Mouse (Mus musculus): ENCODE results near the gene Nap1l4. TPM values are rescaled to one million over a fixed set of nuclear protein-coding genes. Genes with fewer than 3 reads are reported as not detected.

Gene Nap1l4
- total RNA-seq, 2 experiments from 2014 or later, result 167 to 174 TPM

- DNase-seq, result no peak
Measured at GRCm38 (mm10) chr7:143477800-143478199, 71.1 kb downstream of the Nap1l4 start.

GRCm38 (mm10) chr7:143476702-143477335 is 72.1 kb downstream of the Nap1l4 start:
- DNase-seq, result no peak

DNA sequence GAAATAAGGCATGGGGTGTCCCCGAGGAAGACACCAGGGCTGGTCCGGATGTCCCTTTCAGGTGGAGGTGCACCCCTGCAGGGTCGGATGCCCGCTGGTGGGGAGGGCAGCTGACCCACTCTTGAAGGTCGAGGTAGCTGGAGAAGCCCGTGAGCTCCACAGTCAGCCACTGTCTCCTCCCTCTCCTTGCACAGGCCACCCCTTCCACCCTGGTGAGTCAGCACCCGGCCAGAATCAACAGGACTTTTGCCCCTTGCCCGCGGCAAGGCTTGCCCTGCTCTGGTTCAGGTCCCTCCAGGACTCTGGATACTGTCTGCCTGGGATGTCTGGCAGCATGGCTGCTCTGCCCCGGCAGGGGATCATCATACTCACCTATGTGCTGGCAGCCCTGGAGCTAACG is 73.0 kb downstream of the Nap1l4 start:
- DNase-seq, result no peak

GRCm38 (mm10) chr7:143474811-143475210 is 74.1 kb downstream of the Nap1l4 start:
- DNase-seq, result no peak

GRCm38 (mm10) chr7:143473347-143474101 is 75.4 kb downstream of the Nap1l4 start, which contains the start of gene Slc22a18:
Slc22a18 (plus strand) TSS chr7:143473736.
- no peak for DNase-seq

- DNase-seq, result peak; percentile 57
Measured at GRCm38 (mm10) chr7:143469946-143470345, 79.0 kb downstream of the Nap1l4 start.

GRCm38 (mm10) chr7:143467714-143468113 is 81.2 kb downstream of the Nap1l4 start:
- DNase-seq, result no peak

GRCm38 (mm10) chr7:143466099-143466677 is 82.7 kb downstream of the Nap1l4 start:
- peak; percentile 60 for DNase-seq

DNA sequence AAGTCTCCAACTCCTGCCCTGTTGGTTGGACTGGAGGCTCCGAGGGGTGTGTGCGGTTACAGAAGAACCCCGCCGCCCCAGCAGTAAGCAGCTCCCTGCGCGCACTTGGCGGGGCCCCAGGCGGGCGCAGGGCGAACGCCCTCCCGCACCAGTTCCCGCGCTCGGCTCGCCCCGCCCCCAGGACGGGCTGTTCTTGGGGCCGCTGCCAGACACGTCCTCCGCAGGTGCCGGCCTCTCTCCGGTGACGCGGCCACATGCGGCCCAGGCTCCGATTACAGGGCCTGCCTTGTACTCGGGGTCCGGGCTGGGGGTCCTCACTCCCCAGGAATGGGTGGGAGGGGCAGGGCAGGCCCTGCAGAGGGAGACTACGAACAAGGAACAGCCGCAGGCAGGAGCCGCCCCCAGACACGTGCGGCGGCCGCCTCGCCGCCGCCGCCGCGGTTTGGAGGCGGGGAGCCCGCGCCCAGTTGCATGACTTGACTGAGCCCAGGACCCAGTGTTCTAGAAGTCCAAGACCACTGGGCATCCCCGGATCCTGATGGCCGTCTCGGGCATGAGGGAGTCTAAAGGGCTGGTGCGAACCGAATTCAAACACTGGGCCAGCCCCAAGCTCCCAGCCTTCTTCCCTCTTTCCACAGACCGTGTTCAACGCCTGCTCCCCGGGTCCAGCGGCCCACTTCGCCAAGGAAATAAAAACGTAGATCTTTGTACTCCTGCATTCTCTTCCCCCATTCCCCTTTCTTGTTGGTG is 83.9 kb downstream of the Nap1l4 start:
- peak; percentile 41 for DNase-seq

DNA sequence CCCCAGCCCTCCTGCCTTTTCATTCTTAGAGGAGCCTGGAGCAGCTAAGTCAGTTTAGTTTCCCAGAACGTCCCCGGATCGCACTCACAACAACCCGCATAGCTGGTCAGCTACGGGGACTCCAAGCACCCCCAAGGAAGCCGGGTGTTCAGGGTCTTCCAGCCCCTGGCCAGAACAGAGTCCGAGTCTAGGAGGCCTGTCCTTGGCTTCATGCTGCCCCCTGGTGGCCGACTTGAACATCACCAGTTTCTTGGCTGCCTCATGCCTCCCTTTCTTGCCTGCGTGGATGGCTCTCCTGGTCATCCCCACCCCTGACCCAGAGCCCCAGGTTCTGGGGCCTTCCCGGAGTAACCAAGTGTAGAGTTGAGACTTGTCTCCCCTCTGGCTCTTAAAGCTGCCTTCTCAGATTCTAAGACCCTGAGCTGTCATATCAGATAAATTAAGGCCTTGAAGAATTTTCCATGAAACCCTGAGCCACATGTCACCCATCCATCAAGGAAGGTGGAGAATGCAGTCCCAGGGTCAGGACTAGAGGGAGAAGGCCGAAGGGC is 85.0 kb downstream of the Nap1l4 start:
- peak; percentile 59 for DNase-seq

Small RNA genes lying within 50 kb of the gene (microRNA-seq; reads per million reads assigned to microRNA genes)
- gene Mir7064 (ENCODE audit: borderline replicate concordance in 2 of 2), result 0 to 1.1 reads per million in 2 experiments

Other genes starting within 250 kb of the Nap1l4 start
- 100 to 1,000 TPM in 1 of 2 experiments, 10 to 100 TPM in 1; 95.8 to 152 TPM for gene Cdkn1c, start 88.1 kb downstream of the Nap1l4 start, total RNA-seq (2021)
- under 1 TPM in 1 of 2 experiments, not detected in 1; 0.29 TPM for gene Slc22a18, start 75.4 kb downstream of the Nap1l4 start, total RNA-seq (2021)
- gene Phlda2, start 46.0 kb downstream of the Nap1l4 start, total RNA-seq (2021), result not detected
- gene Cars, start 51.0 kb upstream of the Nap1l4 start, total RNA-seq (2021), result 10 to 100 TPM; 32.7 to 32.9 TPM
- gene Tnfrsf26, start 79.6 kb upstream of the Nap1l4 start, total RNA-seq (2021), result under 1 TPM; 0.08 to 0.43 TPM
- 1 to 10 TPM; 1.4 to 1.7 TPM for gene Tnfrsf22, start 100.6 kb upstream of the Nap1l4 start, total RNA-seq (2021)
- 1 to 10 TPM; 3.2 to 5.0 TPM for gene Tnfrsf23, start 136.8 kb upstream of the Nap1l4 start, total RNA-seq (2021)
- 10 to 100 TPM; 18.7 to 19.0 TPM for gene Osbpl5, start 207.9 kb upstream of the Nap1l4 start, total RNA-seq (2021)
- gene Mrgprg, start 217.9 kb upstream of the Nap1l4 start, total RNA-seq (2021), result under 1 TPM in 1 of 2 experiments, not detected in 1; 0.29 TPM
- gene Mrgpre, start 235.4 kb upstream of the Nap1l4 start, total RNA-seq (2021), result under 1 TPM; 0.64 to 0.67 TPM

Data from gastrocnemius, postnatal 25 days (tissue).